Mouse (Mus musculus) CH12.LX (cell line): Measurements from ENCODE around the gene Parvg. TPM values are rescaled to one million over a fixed set of nuclear protein-coding genes. Genes with fewer than 3 reads are reported as not detected.

Source experiments
- DNase-seq: peaks from one replicate; pipeline ENCODE4 v3.0.0-alpha.2; 2013; ENCODE audit errors: extremely low read depth
- H3K27ac ChIP-seq: 2 replicates; pipeline ENCODE4 v1.5.1; 2012; ENCODE audit warnings: low read depth, mild to moderate bottlenecking, control low read depth, moderate library complexity; ENCODE audit not compliant: insufficient read depth
- H3K27me3 ChIP-seq: replicated peaks from 2 replicates; pipeline ENCODE3; 2012; ENCODE audit warnings: inconsistent platforms
- H3K36me3 ChIP-seq, 2 experiments: replicated peaks in 1 of 2; 2 replicates each; pipeline versions ENCODE3 to v1.6.1; 2012; ENCODE audit warnings: inconsistent platforms in 1 of 2, low read length in 1 of 2, mild to moderate bottlenecking in 1 of 2, mixed read lengths in 1 of 2, moderate library complexity in 1 of 2; ENCODE audit not compliant: control insufficient read depth in 1 of 2, insufficient read depth in 1 of 2
- H3K4me1 ChIP-seq, 2 experiments: 2 replicates each; pipeline ENCODE4 v1.6.1; 2012; ENCODE audit warnings: inconsistent platforms in 1 of 2, moderate library complexity in 1 of 2; ENCODE audit not compliant: insufficient read depth in 2 of 2, control insufficient read depth in 1 of 2
- H3K4me2 ChIP-seq: 2 replicates; pipeline ENCODE4 v1.6.1; 2012; ENCODE audit warnings: low read depth, mild to moderate bottlenecking, control low read depth; ENCODE audit not compliant: poor library complexity, insufficient read depth, severe bottlenecking
- H3K4me3 ChIP-seq, 3 experiments: fragments of 150-350 bp in 1 of 3; sonication (generic) in 1 of 3; replicated peaks in 1 of 3; 2 replicates each; pipeline versions ENCODE3 to v1.5.1; 2011 to 2012; ENCODE audit warnings: low read depth in 2 of 3, low read length in 2 of 3, mild to moderate bottlenecking in 2 of 3, moderate library complexity in 2 of 3, control low read depth in 1 of 3, improper control_type of control experiment in 1 of 3, inconsistent platforms in 1 of 3, mixed read lengths in 1 of 3; ENCODE audit not compliant: poor library complexity in 1 of 3
- H3K79me2 ChIP-seq: replicated peaks from 2 replicates; pipeline ENCODE4 v1.6.1; 2012; ENCODE audit warnings: mild to moderate bottlenecking, moderate library complexity; ENCODE audit not compliant: control insufficient read depth, poor library complexity, insufficient read depth, severe bottlenecking; ENCODE audit errors: extremely low read depth
- H3K9ac ChIP-seq: 2 replicates; pipeline ENCODE4 v1.6.1; 2012; ENCODE audit warnings: low read depth, mild to moderate bottlenecking, control low read depth, moderate library complexity; ENCODE audit not compliant: insufficient read depth
- H3K9me3 ChIP-seq: replicated peaks from 2 replicates; pipeline ENCODE3; 2012; ENCODE audit warnings: low read length, inconsistent platforms, mixed read lengths
- BHLHE40 ChIP-seq: IDR thresholded peaks from 2 replicates; pipeline ENCODE4 v1.6.1; 2011; ENCODE audit warnings: mild to moderate bottlenecking, low read depth, low read length, improper control_type of control experiment
- CTCF ChIP-seq, 2 experiments: IDR thresholded peaks in 1 of 2; conservative IDR thresholded peaks in 1 of 2; 2 replicates each; pipeline ENCODE4 v1.5.1; 2011 to 2012; ENCODE audit warnings: low read depth in 2 of 2, low read length in 2 of 2, improper control_type of control experiment in 1 of 2, inconsistent platforms in 1 of 2, mild to moderate bottlenecking in 1 of 2, moderate library complexity in 1 of 2
- EP300 ChIP-seq: IDR thresholded peaks from 2 replicates; pipeline ENCODE4 v1.6.1; 2011; ENCODE audit warnings: low read length, improper control_type of control experiment
- GABPA ChIP-seq: IDR thresholded peaks from 2 replicates; pipeline ENCODE4 v1.6.1; 2012; ENCODE audit warnings: low read depth, low read length, improper control_type of control experiment, inconsistent platforms; ENCODE audit not compliant: insufficient replicate concordance
- IRF4 ChIP-seq: IDR thresholded peaks from 2 replicates; pipeline ENCODE4 v1.6.1; 2014; ENCODE audit warnings: low read depth, mild to moderate bottlenecking, inconsistent platforms, low read length, improper control_type of control experiment
- JUN ChIP-seq: IDR thresholded peaks from 2 replicates; pipeline ENCODE4 v1.6.1; 2011; ENCODE audit warnings: low read depth, mild to moderate bottlenecking, low read length, improper control_type of control experiment, moderate library complexity; ENCODE audit not compliant: insufficient read depth
- JUND ChIP-seq: conservative IDR thresholded peaks from 2 replicates; pipeline ENCODE4 v1.6.1; 2011; ENCODE audit warnings: low read depth, low read length, improper control_type of control experiment
- KAT2A ChIP-seq: IDR thresholded peaks from 2 replicates; pipeline ENCODE4 v1.6.1; 2012; ENCODE audit warnings: low read length, improper control_type of control experiment, inconsistent platforms; ENCODE audit not compliant: insufficient replicate concordance
- MAX ChIP-seq: IDR thresholded peaks from 2 replicates; pipeline ENCODE4 v1.6.1; 2011; ENCODE audit warnings: low read length, improper control_type of control experiment
- MAZ ChIP-seq: IDR thresholded peaks from 2 replicates; pipeline ENCODE4 v1.6.1; 2012; ENCODE audit warnings: low read depth, mild to moderate bottlenecking, inconsistent platforms, low read length, improper control_type of control experiment, moderate library complexity
- MXI1 ChIP-seq: IDR thresholded peaks from 2 replicates; pipeline ENCODE4 v1.6.1; 2011; ENCODE audit warnings: mild to moderate bottlenecking, low read depth, low read length, improper control_type of control experiment
- NRF1 ChIP-seq: IDR thresholded peaks from 2 replicates; pipeline ENCODE4 v1.6.1; 2014; ENCODE audit warnings: low read depth, mild to moderate bottlenecking, inconsistent platforms, low read length, improper control_type of control experiment, moderate library complexity
- RAD21 ChIP-seq: IDR thresholded peaks from 2 replicates; pipeline ENCODE4 v1.6.1; 2011; ENCODE audit warnings: low read depth, mild to moderate bottlenecking, low read length, improper control_type of control experiment, moderate library complexity
- RCOR1 ChIP-seq: conservative IDR thresholded peaks from 2 replicates; pipeline ENCODE4 v1.6.1; 2012; ENCODE audit warnings: low read depth, mild to moderate bottlenecking, inconsistent platforms, low read length, improper control_type of control experiment
- SIN3A ChIP-seq: IDR thresholded peaks from 2 replicates; pipeline ENCODE4 v1.6.1; 2012; ENCODE audit warnings: low read length, improper control_type of control experiment, inconsistent platforms
- TCF12 ChIP-seq: IDR thresholded peaks from 2 replicates; pipeline ENCODE4 v1.6.1; 2014; ENCODE audit warnings: low read depth, mild to moderate bottlenecking, inconsistent platforms, low read length, improper control_type of control experiment
- UBTF ChIP-seq: IDR thresholded peaks from 2 replicates; pipeline ENCODE4 v1.6.1; 2012; ENCODE audit warnings: low read depth, mild to moderate bottlenecking, inconsistent platforms, low read length, improper control_type of control experiment, moderate library complexity
- USF2 ChIP-seq: conservative IDR thresholded peaks from 2 replicates; pipeline ENCODE4 v1.6.1; 2011; ENCODE audit warnings: low read depth, low read length, improper control_type of control experiment
- ZKSCAN1 ChIP-seq: IDR thresholded peaks from 2 replicates; pipeline ENCODE4 v1.6.1; 2012; ENCODE audit warnings: low read depth, inconsistent platforms, low read length, improper control_type of control experiment, borderline replicate concordance
- dilution Hi-C: fragments of 300-500 bp; cut with MboI; formaldehyde crosslinking; loops from 2 replicates; pipeline ENCODE4 v1.14.3; 2020; ENCODE audit warnings: low sequenced_read_pairs; ENCODE audit not compliant: extremely low pct_unique_long_range_greater_than_20kb, extremely low pct_ligation_motif_present
- in situ Hi-C: fragments of 300-500 bp; cut with MboI; formaldehyde crosslinking; loops from 3 replicates; pipeline ENCODE4 v1.14.3; 2019; ENCODE audit warnings: low sequenced_read_pairs, low pct_ligation_motif_present, low pct_unique_long_range_greater_than_20kb, mixed read lengths
- polyA plus RNA-seq: library from polyadenylated mRNA; unstranded; fragments of >175 nt; gene quantifications from 2 replicates; pipeline ENCODE4 v1.2.1, GENCODE M21; 2012; ENCODE audit warnings: low read depth; ENCODE audit not compliant: insufficient read length
- total RNA-seq, 2 experiments: library from RNA; depleted of rRNA; stranded (reverse); fragments of 300-350 nt in 1 of 2; fragments of >200 nt in 1 of 2; gene quantifications; 2 replicates each; pipeline ENCODE4 v1.2.3; 2012 to 2014

The Parvg gene
- total and polyA plus RNA-seq, 3 experiments, result 93.7 to 140 (median 98.3) TPM

DNA sequence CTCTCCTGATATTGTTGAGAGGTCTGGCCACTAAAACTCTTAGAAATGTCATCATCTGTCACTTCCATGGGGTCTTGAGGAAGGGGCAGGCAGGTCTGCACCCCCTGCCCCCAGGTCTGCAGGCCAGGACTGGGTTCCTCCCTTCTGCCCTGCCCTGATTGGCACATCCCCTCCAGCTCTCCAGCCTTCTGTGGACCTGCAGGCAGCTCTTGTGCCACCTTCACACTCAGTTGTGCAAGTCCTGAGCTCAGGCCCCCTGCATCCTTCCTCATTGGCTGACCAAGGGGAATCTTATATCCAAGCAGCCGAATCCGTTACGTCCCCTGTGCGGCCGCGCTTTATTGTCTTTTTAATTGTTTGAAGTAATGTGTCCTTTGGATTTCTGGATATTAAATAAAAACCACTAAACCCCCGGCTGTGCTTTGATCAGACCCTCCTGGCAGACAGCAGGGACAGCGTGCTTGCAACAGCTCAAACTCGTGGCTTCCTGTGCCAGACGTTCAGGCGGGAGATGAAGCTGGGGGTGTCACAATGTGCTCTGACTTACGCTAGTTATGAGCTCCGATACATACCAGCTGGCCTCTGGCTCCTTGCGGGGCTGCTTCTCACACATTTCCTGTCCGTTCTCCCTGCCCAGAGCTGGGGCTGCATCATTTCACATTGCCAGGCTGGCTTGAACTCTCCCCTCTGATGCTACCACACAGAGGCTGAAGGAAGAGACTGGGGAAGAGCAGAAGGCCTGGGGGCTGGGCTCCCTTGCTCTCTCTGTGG is 8.4 kb upstream of the Parvg start:
- DNase-seq, result no peak
- in situ Hi-C loops, result no loop called here
- dilution Hi-C loops, result no loop called here
- Histone ChIP-seq H3K4me3 (no peak overlapping the region), H3K9me3 (peaks cover 3% of the 10 kb centered on the region), H3K4me2 (no peak overlapping the region), H3K27me3 (no peaks in the 10 kb centered on the region), H3K4me1 (peaks cover 25 to 37% of the 10 kb centered on the region in 2 experiments), H3K9ac (no peak overlapping the region), H3K79me2 (no peaks in the 10 kb centered on the region), H3K36me3 (no peaks in the 10 kb centered on the region), H3K27ac (no peak overlapping the region)
- no peak for TF ChIP-seq UBTF
- TF ChIP-seq RCOR1, result no peak
- TF ChIP-seq CTCF (conservative IDR thresholded peaks at IDR 0.05 in 1 of 2, IDR thresholded peaks at IDR 0.05 in 1 of 2; ENCODE audit: low read depth in 2 of 2, low read length in 2 of 2), result no peak
- TF ChIP-seq MAZ, result no peak
- no peak for TF ChIP-seq ZKSCAN1
- TF ChIP-seq SIN3A, result no peak

DNA sequence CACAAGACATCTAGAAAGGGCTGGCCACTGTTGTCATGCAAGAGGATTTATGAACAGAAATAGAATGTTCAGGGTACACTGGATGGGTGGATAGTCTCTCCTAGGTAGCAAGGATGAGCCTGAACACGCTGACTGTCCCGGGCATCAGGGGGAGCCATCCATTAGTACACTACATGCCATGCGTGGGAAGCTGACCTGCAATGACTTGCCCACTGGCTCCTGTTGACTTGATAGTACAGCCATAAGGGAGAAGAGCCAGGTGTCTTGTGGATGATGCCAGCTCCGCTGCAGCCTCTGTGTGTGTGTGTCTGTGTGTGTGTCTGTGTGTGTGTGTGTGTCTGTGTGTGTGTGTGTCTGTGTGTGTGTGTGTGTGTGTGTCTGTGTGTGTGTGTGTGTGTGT is 4.4 kb upstream of the Parvg start:
- in situ Hi-C loops (no loop called here), dilution Hi-C loops (no loop called here)
- no peak overlapping the region for H3K4me3 ChIP-seq
- no peak for TF ChIP-seq EP300
- no peak for TF ChIP-seq NRF1
- TF ChIP-seq RCOR1, result no peak
- TF ChIP-seq CTCF (conservative IDR thresholded peaks at IDR 0.05 in 1 of 2, IDR thresholded peaks at IDR 0.05 in 1 of 2; ENCODE audit: low read depth in 2 of 2, low read length in 2 of 2), result no peak
- peaks cover 3% of the 10 kb centered on the region for H3K9me3 ChIP-seq
- no peak overlapping the region for H3K9ac ChIP-seq
- H3K4me2 ChIP-seq, result no peak overlapping the region
- H3K4me1 ChIP-seq, result peaks cover 0 to 22% of the 10 kb centered on the region in 2 experiments; a peak in 3 of 4 replicates
- no peaks in the 10 kb centered on the region for H3K79me2 ChIP-seq
- no peak for DNase-seq
- H3K27me3 ChIP-seq, result no peaks in the 10 kb centered on the region
- H3K27ac ChIP-seq, result no peak overlapping the region
- H3K36me3 ChIP-seq, result peaks cover 5 to 16% of the 10 kb centered on the region in 2 experiments

DNA sequence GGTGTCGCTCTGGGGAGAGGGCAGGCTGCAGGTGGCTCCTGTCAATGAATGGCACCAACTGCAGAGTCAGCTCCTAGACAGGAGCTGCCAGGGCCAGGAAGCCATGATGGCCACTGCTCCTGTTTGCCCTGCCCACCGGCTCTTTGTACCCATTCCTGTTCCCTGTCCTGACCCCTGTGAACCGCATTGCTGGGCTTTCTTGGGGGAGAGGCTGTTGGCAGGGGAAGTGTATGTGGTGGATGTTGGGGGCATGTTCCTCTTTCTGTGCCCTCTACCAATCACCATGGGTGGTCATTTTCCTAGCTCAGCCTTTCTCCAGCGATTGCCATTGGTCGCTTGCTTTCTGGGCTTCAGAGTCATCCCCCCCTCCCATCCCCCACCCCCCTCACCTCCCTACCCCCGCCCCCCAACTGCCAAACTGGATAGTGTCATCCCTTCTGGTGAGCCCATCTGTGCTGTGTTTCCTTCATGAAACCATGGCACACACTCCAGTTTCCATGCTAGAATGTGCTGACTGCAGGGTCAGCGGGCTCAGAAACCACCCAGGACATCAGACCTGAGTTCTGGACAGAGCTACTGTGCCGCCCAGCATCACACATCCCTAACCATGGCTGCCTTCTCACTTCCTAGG is 2.2 kb upstream of the Parvg start:
- H3K9me3 ChIP-seq, result peaks cover 3% of the 10 kb centered on the region
- no peak overlapping the region for H3K4me2 ChIP-seq
- dilution Hi-C loops (no loop called here), in situ Hi-C loops (no loop called here)
- no peak for DNase-seq
- H3K4me3 ChIP-seq, result no peak overlapping the region
- TF ChIP-seq USF2 (no peak), KAT2A (no peak), IRF4 (no peak), BHLHE40 (no peak), JUN (no peak), TCF12 (no peak), NRF1 (no peak), CTCF (conservative IDR thresholded peaks at IDR 0.05 in 1 of 2, IDR thresholded peaks at IDR 0.05 in 1 of 2; ENCODE audit: low read depth in 2 of 2, low read length in 2 of 2) (no peak), MAX (no peak), MXI1 (no peak), RAD21 (no peak), GABPA (no peak), JUND (no peak)
- H3K9ac ChIP-seq, result no peak overlapping the region
- H3K27me3 ChIP-seq, result no peaks in the 10 kb centered on the region
- no peak overlapping the region for H3K27ac ChIP-seq
- H3K36me3 ChIP-seq, result peaks cover 6 to 23% of the 10 kb centered on the region in 2 experiments
- peaks cover 14% of the 10 kb centered on the region for H3K79me2 ChIP-seq
- peaks cover 3 to 27% of the 10 kb centered on the region in 2 experiments; a peak in 3 of 4 replicates for H3K4me1 ChIP-seq
